Mouse (Mus musculus): ENCODE results near the gene Lrrc75b. TPM values are rescaled to one million over a fixed set of nuclear protein-coding genes. Genes with fewer than 3 reads are reported as not detected.

Lrrc75b gene
- total and polyA plus RNA-seq, 3 experiments = not detected

DNA sequence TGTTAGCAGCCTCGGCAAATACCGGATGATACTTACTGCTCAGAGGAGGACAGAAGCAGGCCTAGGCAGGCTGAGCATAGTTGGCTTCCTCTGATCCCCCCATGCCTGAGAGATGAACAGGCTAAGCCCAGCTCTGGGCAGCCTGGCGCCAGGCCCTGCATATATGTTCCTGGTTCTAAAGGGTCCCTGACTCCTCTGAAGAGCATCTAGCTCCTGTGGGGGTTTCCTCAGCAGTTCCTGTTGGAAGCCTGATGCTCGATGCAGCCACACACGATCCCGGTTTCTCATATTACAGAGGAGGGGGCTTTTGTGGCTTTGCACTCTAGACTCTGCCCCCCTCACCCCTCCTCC is 394 bp upstream of the Lrrc75b start:
- H3K9me3 ChIP-seq (replicated peaks; ENCODE audit: insufficient read depth, low read length) = no peaks in the 10 kb centered on the region
- H3K36me3 ChIP-seq (ENCODE audit: control insufficient read depth in 1 of 2, insufficient read depth in 2 of 2, low read length in 2 of 2) = peaks cover 0 to 11% of the 10 kb centered on the region in 2 experiments; a peak in 2 of 4 replicates
- no peak overlapping the region for H3K4me3 ChIP-seq (ENCODE audit: control insufficient read depth in 1 of 2, insufficient read depth in 1 of 2, low read depth in 2 of 2, low read length in 2 of 2)
- H3K79me2 ChIP-seq (ENCODE audit: control insufficient read depth, insufficient read depth, low read length, poor library complexity) = no peaks in the 10 kb centered on the region
- TF ChIP-seq SMC3 (IDR thresholded peaks at IDR 0.05; ENCODE audit: low read depth, low read length) = no peak
- TF ChIP-seq MXI1 (IDR thresholded peaks at IDR 0.05; ENCODE audit: low read depth, low read length) = no peak
- TF ChIP-seq MAFK (IDR thresholded peaks at IDR 0.05; ENCODE audit: borderline replicate concordance, low read depth, low read length) = no peak
- no peak for TF ChIP-seq MEF2A (IDR thresholded peaks at IDR 0.05; ENCODE audit: extremely low read depth, insufficient replicate concordance, low read depth, low read length, poor library complexity, severe bottlenecking)
- TF ChIP-seq MAZ (IDR thresholded peaks at IDR 0.05; ENCODE audit: low read depth, low read length) = no peak
- no peak for TF ChIP-seq TAL1 (IDR thresholded peaks at IDR 0.05; ENCODE audit: low read length)
- no peak for TF ChIP-seq CHD2 (IDR thresholded peaks at IDR 0.05; ENCODE audit: low read length)
- TF ChIP-seq POLR2A (IDR thresholded peaks at IDR 0.05; ENCODE audit: control insufficient read depth in 1 of 2, insufficient read depth in 1 of 2, low read depth in 1 of 2, low read length in 2 of 2, poor library complexity in 1 of 2) = no peak
- TF ChIP-seq GATA1 (IDR thresholded peaks at IDR 0.05; ENCODE audit: low read depth, low read length) = no peak
- TF ChIP-seq USF2 (IDR thresholded peaks at IDR 0.05; ENCODE audit: borderline replicate concordance in 1 of 2, insufficient read depth in 1 of 2, low read depth in 1 of 2, low read length in 2 of 2) = no peak
- TF ChIP-seq NRF1 (IDR thresholded peaks at IDR 0.05; ENCODE audit: insufficient read depth, low read depth, low read length, poor library complexity, severe bottlenecking) = no peak
- no peak for TF ChIP-seq BHLHE40 (IDR thresholded peaks at IDR 0.05; ENCODE audit: borderline replicate concordance, low read depth, low read length)
- TF ChIP-seq CTCF (IDR thresholded peaks at IDR 0.05 in 2 of 3, conservative IDR thresholded peaks at IDR 0.05 in 1 of 3; ENCODE audit: control insufficient read depth in 1 of 3, insufficient read depth in 1 of 3, low read depth in 2 of 3, low read length in 3 of 3, poor library complexity in 1 of 3, severe bottlenecking in 1 of 3) = no peak
- TF ChIP-seq HCFC1 (IDR thresholded peaks at IDR 0.05; ENCODE audit: low read depth, low read length) = no peak
- DNase-seq (ENCODE audit: low read depth, low spot score) = no peak
- no peaks in the 10 kb centered on the region for H3K27me3 ChIP-seq (ENCODE audit: control insufficient read depth in 1 of 2, insufficient read depth in 2 of 2, low read length in 2 of 2)
- H3K27ac ChIP-seq (ENCODE audit: control insufficient read depth, low read depth, low read length) = no peak overlapping the region
- H3K9ac ChIP-seq (ENCODE audit: control insufficient read depth, low read depth, low read length, poor library complexity, severe bottlenecking) = no peak overlapping the region
- H3K4me1 ChIP-seq (ENCODE audit: control insufficient read depth in 1 of 2, insufficient read depth in 2 of 2, low read length in 2 of 2) = peaks cover 6 to 25% of the 10 kb centered on the region in 2 experiments

DNA sequence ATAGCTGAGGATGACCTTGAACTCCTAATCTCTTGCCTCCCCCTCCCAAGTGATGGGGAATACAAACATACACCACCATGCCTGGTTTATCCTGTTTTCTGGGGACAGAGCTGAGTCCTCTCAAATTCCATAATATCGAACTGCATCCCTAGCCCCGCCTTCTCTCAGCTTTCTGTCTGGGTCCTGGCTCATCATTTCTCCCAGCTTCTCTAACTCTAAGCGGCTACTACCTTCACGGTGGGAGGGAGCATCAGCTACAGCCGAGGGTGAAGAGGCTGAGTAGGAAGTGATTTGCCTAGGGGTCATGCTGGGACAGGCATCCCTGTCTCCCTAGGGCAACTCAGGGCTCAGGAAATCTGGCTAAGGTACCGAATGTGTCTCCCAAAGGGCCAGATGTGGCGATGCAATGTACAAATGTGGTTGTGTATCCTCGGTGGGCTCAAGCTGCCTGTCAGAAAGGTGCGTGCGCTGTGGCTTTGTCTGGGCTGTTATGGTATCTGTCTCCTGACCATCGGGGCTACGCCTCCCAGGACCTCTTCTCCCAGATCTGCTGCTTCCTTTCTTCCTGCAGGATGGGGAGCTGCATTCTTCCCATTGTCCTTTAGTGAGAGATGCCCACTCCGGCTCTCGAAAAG is 972 bp downstream of the Lrrc75b start:
- Histone ChIP-seq H3K36me3 (ENCODE audit: control insufficient read depth in 1 of 2, insufficient read depth in 2 of 2, low read length in 2 of 2) (no peaks in the 10 kb centered on the region), H3K9ac (ENCODE audit: control insufficient read depth, low read depth, low read length, poor library complexity, severe bottlenecking) (no peak overlapping the region), H3K79me2 (ENCODE audit: control insufficient read depth, insufficient read depth, low read length, poor library complexity) (no peaks in the 10 kb centered on the region), H3K4me3 (ENCODE audit: control insufficient read depth in 1 of 2, insufficient read depth in 1 of 2, low read depth in 2 of 2, low read length in 2 of 2) (no peak overlapping the region), H3K9me3 (replicated peaks; ENCODE audit: insufficient read depth, low read length) (no peaks in the 10 kb centered on the region), H3K27me3 (ENCODE audit: control insufficient read depth in 1 of 2, insufficient read depth in 2 of 2, low read length in 2 of 2) (no peaks in the 10 kb centered on the region), H3K4me1 (ENCODE audit: control insufficient read depth in 1 of 2, insufficient read depth in 2 of 2, low read length in 2 of 2) (peaks cover 2 to 12% of the 10 kb centered on the region in 2 experiments; a peak in 3 of 4 replicates), H3K27ac (ENCODE audit: control insufficient read depth, low read depth, low read length) (no peak overlapping the region)
- TF ChIP-seq POLR2AphosphoS2 (IDR thresholded peaks at IDR 0.05; ENCODE audit: low read length) (no peak), MYB (IDR thresholded peaks at IDR 0.05; ENCODE audit: low read depth, low read length) (no peak), KAT2A (conservative IDR thresholded peaks at IDR 0.05; ENCODE audit: low read depth, low read length) (no peak), HCFC1 (IDR thresholded peaks at IDR 0.05; ENCODE audit: low read depth, low read length) (no peak), RCOR1 (IDR thresholded peaks at IDR 0.05; ENCODE audit: low read depth, low read length) (no peak)
- no peak for DNase-seq (ENCODE audit: low read depth, low spot score)
